Mouse (Mus musculus) right cerebral cortex, adult 2 months (tissue): ENCODE measurements around the gene Piezo1.

Source experiments
- DNase-seq, 2 experiments: peaks; one replicate each; pipeline ENCODE4 v3.0.0; 2021 to 2022; ENCODE audit warnings: low spot score in 2 of 2

Gene Piezo1

GRCm38 (mm10) chr8:122546066-122546755 is 4.9 kb downstream of the Piezo1 start:
- no peak for DNase-seq

GRCm38 (mm10) chr8:122544138-122544537 is 7.0 kb downstream of the Piezo1 start:
- no peak for DNase-seq

- DNase-seq, result no peak
Measured at GRCm38 (mm10) chr8:122538310-122539076, 12.6 kb downstream of the Piezo1 start.

GRCm38 (mm10) chr8:122537812-122538211 is 13.3 kb downstream of the Piezo1 start:
- no peak for DNase-seq

GRCm38 (mm10) chr8:122537033-122537432 is 14.1 kb downstream of the Piezo1 start:
- DNase-seq, result no peak

- DNase-seq, result no peak
Measured at GRCm38 (mm10) chr8:122531312-122531711, 19.8 kb downstream of the Piezo1 start.

GRCm38 (mm10) chr8:122529159-122529558 is 22.0 kb downstream of the Piezo1 start:
- no peak for DNase-seq

GRCm38 (mm10) chr8:122527937-122528336 is 23.2 kb downstream of the Piezo1 start:
- no peak for DNase-seq

- DNase-seq, result no peak
Measured at GRCm38 (mm10) chr8:122526526-122527170, 24.5 kb downstream of the Piezo1 start.

- DNase-seq, result no peak
Measured at GRCm38 (mm10) chr8:122526084-122526483, 25.0 kb downstream of the Piezo1 start.

GRCm38 (mm10) chr8:122525004-122525403 is 26.1 kb downstream of the Piezo1 start:
- no peak for DNase-seq

GRCm38 (mm10) chr8:122524506-122524905 is 26.6 kb downstream of the Piezo1 start:
- DNase-seq, result no peak

- peak; percentile 40 for DNase-seq
Measured at GRCm38 (mm10) chr8:122523652-122524360, 27.3 kb downstream of the Piezo1 start.

GRCm38 (mm10) chr8:122522796-122523651 is 28.1 kb downstream of the Piezo1 start:
- no peak for DNase-seq

- no peak for DNase-seq
Measured at GRCm38 (mm10) chr8:122520611-122521010, 30.5 kb downstream of the Piezo1 start.

GRCm38 (mm10) chr8:122517541-122518190 is 33.5 kb downstream of the Piezo1 start:
- DNase-seq, result no peak

- no peak for DNase-seq
Measured at GRCm38 (mm10) chr8:122515699-122516098, 35.4 kb downstream of the Piezo1 start.

- no peak for DNase-seq
Measured at GRCm38 (mm10) chr8:122512392-122512791, 38.7 kb downstream of the Piezo1 start.

GRCm38 (mm10) chr8:122511552-122511951 is 39.6 kb downstream of the Piezo1 start:
- no peak for DNase-seq

- peak; percentile 76 to 81 for DNase-seq
Measured at GRCm38 (mm10) chr8:122500856-122501255, 50.3 kb downstream of the Piezo1 start.

GRCm38 (mm10) chr8:122497912-122498311 is 53.2 kb downstream of the Piezo1 start:
- DNase-seq, result no peak
